Mouse (Mus musculus) bone marrow macrophage, adult 2 months (primary cell): Measurements from ENCODE around the gene Tent5a. TPM values are rescaled to one million over a fixed set of nuclear protein-coding genes. Genes with fewer than 3 reads are reported as not detected.
A peak's percentile ranks its signal among the peaks of the same experiment; 100 is the strongest.

Experiments
- H3K27ac ChIP-seq: 2 replicates; pipeline ENCODE4 v1.5.1; 2012; ENCODE audit warnings: low read depth, low read length; ENCODE audit not compliant: insufficient read depth
- H3K4me1 ChIP-seq: 2 replicates; pipeline ENCODE4 v1.6.1; 2012; ENCODE audit warnings: low read length; ENCODE audit not compliant: control insufficient read depth, insufficient read depth
- H3K4me3 ChIP-seq: 2 replicates; pipeline ENCODE4 v1.5.1; 2012; ENCODE audit warnings: mild to moderate bottlenecking, low read length, moderate library complexity; ENCODE audit not compliant: insufficient read depth
- CTCF ChIP-seq: IDR thresholded peaks from 2 replicates; pipeline ENCODE4 v1.5.1; 2012; ENCODE audit warnings: low read depth, mild to moderate bottlenecking, low read length, moderate library complexity
- POLR2A ChIP-seq: IDR thresholded peaks from 2 replicates; pipeline ENCODE4 v1.6.1; 2012; ENCODE audit warnings: mild to moderate bottlenecking, low read depth, low read length, borderline replicate concordance
- polyA plus RNA-seq: library from polyadenylated mRNA; stranded (reverse); fragments of >200 nt; gene quantifications from 2 replicates; pipeline ENCODE4 v1.2.4, GENCODE M21; 2012; ENCODE audit not compliant: missing spikeins, insufficient read depth, insufficient read length

Tent5a gene
- polyA plus RNA-seq = 54.5 and 55.5 TPM in 2 replicates

GRCm38 (mm10) chr9:85327242-85328211, at the start of gene Tent5a:
Tent5a (minus strand) TSS chr9:85327348.
- peak within 1 kb of the TSS; percentile 81 for H3K4me3 ChIP-seq
- H3K27ac ChIP-seq = peak within 1 kb of the TSS; percentile 84
- TF ChIP-seq CTCF = no peak
- no peak for TF ChIP-seq POLR2A
- peaks cover 21% of the 10 kb centered on the region for H3K4me1 ChIP-seq

GRCm38 (mm10) chr9:85376643-85377307, 49.6 kb upstream of the Tent5a start:
- Histone ChIP-seq H3K27ac (no peak overlapping the region), H3K4me3 (no peak overlapping the region), H3K4me1 (peaks cover 12% of the 10 kb centered on the region)
- TF ChIP-seq CTCF (no peak), POLR2A (no peak)

- no peak for TF ChIP-seq POLR2A
- TF ChIP-seq CTCF = no peak
- Histone ChIP-seq H3K4me1 (peaks cover 15% of the 10 kb centered on the region), H3K27ac (no peak overlapping the region), H3K4me3 (no peak overlapping the region)
Observed at GRCm38 (mm10) chr9:85375152-85375551, 48.0 kb upstream of the Tent5a start.

- no peak for TF ChIP-seq POLR2A
- TF ChIP-seq CTCF = no peak
- H3K4me1 ChIP-seq = peaks cover 24% of the 10 kb centered on the region
- no peak overlapping the region for H3K27ac ChIP-seq
- H3K4me3 ChIP-seq = no peak overlapping the region
Observed at GRCm38 (mm10) chr9:85372034-85372433, 44.9 kb upstream of the Tent5a start.

GRCm38 (mm10) chr9:85369512-85369911, 42.4 kb upstream of the Tent5a start:
- TF ChIP-seq CTCF = no peak
- no peak for TF ChIP-seq POLR2A
- peaks cover 16% of the 10 kb centered on the region for H3K4me1 ChIP-seq
- no peak overlapping the region for H3K4me3 ChIP-seq
- H3K27ac ChIP-seq = 0 out of 2 replicates have a peak overlapping the region, but pooled peaks have one; percentile 28

GRCm38 (mm10) chr9:85357154-85357860, 30.2 kb upstream of the Tent5a start:
- Histone ChIP-seq H3K4me1 (peaks cover 6% of the 10 kb centered on the region; the same call in 1 of the 2 replicates), H3K4me3 (no peak overlapping the region), H3K27ac (no peak overlapping the region)
- TF ChIP-seq CTCF (no peak), POLR2A (no peak)

GRCm38 (mm10) chr9:85355559-85355958, 28.4 kb upstream of the Tent5a start:
- Histone ChIP-seq H3K27ac (no peak overlapping the region), H3K4me3 (no peak overlapping the region), H3K4me1 (0 out of 2 replicates have a peak, but pooled peaks cover 2% of the 10 kb centered on the region)
- TF ChIP-seq POLR2A = no peak
- TF ChIP-seq CTCF = no peak

- Histone ChIP-seq H3K27ac (no peak overlapping the region), H3K4me1 (peaks cover 5% of the 10 kb centered on the region), H3K4me3 (no peak overlapping the region)
- TF ChIP-seq POLR2A (no peak), CTCF (no peak)
Observed at GRCm38 (mm10) chr9:85347823-85348523, 20.8 kb upstream of the Tent5a start.

GRCm38 (mm10) chr9:85342892-85343785, 16.0 kb upstream of the Tent5a start:
- peaks cover 25% of the 10 kb centered on the region for H3K4me1 ChIP-seq
- H3K4me3 ChIP-seq = no peak overlapping the region
- TF ChIP-seq CTCF = no peak
- no peak for TF ChIP-seq POLR2A
- peak overlapping the region; percentile 70 for H3K27ac ChIP-seq
